Mouse (Mus musculus): ENCODE data around the gene Fbxo44. TPM values are rescaled to one million over a fixed set of nuclear protein-coding genes. Genes with fewer than 3 reads are reported as not detected.

The Fbxo44 gene
- polyA plus RNA-seq, 1 experiment from 2014 or later: 101 TPM

DNA sequence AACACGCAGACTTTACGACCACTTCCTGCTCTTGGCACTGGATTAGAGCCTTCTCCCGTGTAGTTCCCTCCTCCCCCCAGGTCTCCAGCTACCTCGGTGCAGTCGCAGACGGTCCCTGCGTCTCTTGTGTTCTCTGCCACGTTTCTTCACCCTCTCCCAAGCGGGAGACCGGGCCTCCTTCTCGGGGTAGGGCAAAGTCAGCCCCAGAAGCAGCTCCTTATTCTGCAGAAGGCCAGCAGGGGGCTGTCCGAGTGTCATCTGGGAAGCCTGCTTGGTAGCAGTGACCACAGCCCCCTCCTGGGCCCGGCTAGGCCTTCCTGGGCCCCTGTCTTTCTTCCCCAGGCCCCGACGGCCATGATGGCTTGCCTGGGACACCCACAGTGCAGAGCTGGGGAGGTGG, 44.8 kb downstream of the Fbxo44 start:
- ATAC-seq (ENCODE audit: low FRiP score) (no peak), DNase-seq (ENCODE audit: low spot score) (no peak)
- Histone ChIP-seq H3K9me3 (ENCODE audit: control insufficient read depth, low read length) (no peaks in the 10 kb centered on the region), H3K4me2 (replicated peaks) (no peak overlapping the region), H3K4me1 (replicated peaks; ENCODE audit: control insufficient read depth, insufficient read depth, low read length) (no peaks in the 10 kb centered on the region), H3K36me3 (replicated peaks; ENCODE audit: control insufficient read depth, insufficient read depth) (peaks cover 12% of the 10 kb centered on the region), H3K27ac (no peak overlapping the region), H3K9ac (0 out of 2 replicates have a peak overlapping the region, but pooled peaks have one; percentile 0), H3K4me3 (replicated peaks; ENCODE audit: low read length) (no peak overlapping the region), H3K27me3 (ENCODE audit: control insufficient read depth, insufficient read depth, low read length) (no peaks in the 10 kb centered on the region)
- 5% methylated on average over 15 of the region's 15 CpGs for WGBS

DNA sequence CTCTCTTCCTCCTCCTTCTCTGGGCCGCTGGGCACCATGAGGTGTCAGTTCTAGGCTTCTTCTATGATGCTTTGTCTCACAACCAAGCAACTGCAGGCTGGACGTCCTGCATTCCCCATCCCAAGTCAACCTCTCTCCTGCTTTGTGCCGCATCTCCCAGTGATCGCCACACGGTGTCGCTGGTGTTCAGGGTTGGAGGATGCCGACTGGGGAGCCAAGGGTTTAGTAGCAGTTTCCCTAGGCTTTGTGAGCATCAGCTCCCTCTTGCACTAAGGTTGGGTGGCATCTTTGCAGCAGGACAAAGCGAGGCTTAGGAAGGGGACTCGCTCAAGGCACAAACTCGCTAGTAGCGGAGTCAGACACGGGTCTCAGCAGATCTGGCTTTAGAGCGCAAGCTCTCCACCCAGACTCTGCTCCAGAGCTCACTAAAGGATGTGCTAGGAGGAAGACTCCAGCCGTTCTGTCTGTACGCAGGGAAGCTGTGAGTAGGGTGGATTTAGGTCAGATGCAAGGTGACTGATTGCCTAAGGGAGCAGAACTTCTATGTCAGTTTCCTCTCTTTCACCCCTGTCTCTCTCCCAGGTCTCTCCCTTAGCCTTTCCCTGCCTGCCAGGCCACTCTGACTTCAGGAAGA, 45.4 kb downstream of the Fbxo44 start:
- Histone ChIP-seq H3K9ac (0 out of 2 replicates have a peak overlapping the region, but pooled peaks have one; percentile 0), H3K27me3 (ENCODE audit: control insufficient read depth, insufficient read depth, low read length) (no peaks in the 10 kb centered on the region), H3K9me3 (ENCODE audit: control insufficient read depth, low read length) (no peaks in the 10 kb centered on the region), H3K27ac (peak overlapping the region; percentile 58; the same call in 1 of the 2 replicates), H3K4me2 (replicated peaks) (0 out of 2 replicates have a peak overlapping the region, but pooled peaks have one; percentile 17), H3K36me3 (replicated peaks; ENCODE audit: control insufficient read depth, insufficient read depth) (peaks cover 18% of the 10 kb centered on the region), H3K4me1 (replicated peaks; ENCODE audit: control insufficient read depth, insufficient read depth, low read length) (no peaks in the 10 kb centered on the region), H3K4me3 (replicated peaks; ENCODE audit: low read length) (no peak overlapping the region)
- DNase-seq (ENCODE audit: low spot score) (peak; percentile 86), ATAC-seq (ENCODE audit: low FRiP score) (peak; percentile 65; the same call in 1 of the 2 replicates)
- WGBS: 5% methylated on average over 15 of the region's 15 CpGs

DNA sequence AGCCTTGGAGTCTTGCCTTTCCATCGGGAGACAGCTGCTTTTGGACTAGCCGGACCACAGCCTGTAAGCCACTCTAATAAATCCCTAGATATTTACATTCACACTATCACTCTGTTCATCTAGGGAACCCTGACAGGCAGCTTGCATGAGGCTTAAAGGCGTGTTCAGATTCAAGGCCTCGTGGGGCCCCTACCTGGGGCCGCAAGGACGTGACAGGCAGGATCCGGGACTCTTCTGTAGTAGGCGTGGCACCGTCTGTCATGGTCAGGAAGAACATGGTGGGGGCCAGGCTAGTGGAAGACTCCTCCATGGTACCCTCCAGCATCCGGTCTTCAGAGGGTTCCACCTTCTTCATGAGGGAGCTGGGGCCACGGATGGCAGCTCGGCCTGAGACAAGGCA, 47.8 kb downstream of the Fbxo44 start:
- DNase-seq (ENCODE audit: low spot score) (no peak), ATAC-seq (ENCODE audit: low FRiP score) (no peak)
- no peak overlapping the region for H3K9ac ChIP-seq
- WGBS: 82% methylated on average over 12 of the region's 12 CpGs
- no peak overlapping the region for H3K27ac ChIP-seq
- 0 out of 2 replicates have a peak, but pooled peaks cover 7% of the 10 kb centered on the region for H3K4me1 ChIP-seq (replicated peaks; ENCODE audit: control insufficient read depth, insufficient read depth, low read length)
- no peaks in the 10 kb centered on the region for H3K27me3 ChIP-seq (ENCODE audit: control insufficient read depth, insufficient read depth, low read length)
- H3K4me3 ChIP-seq (replicated peaks; ENCODE audit: low read length): no peak overlapping the region
- peaks cover 38% of the 10 kb centered on the region for H3K36me3 ChIP-seq (replicated peaks; ENCODE audit: control insufficient read depth, insufficient read depth)
- H3K4me2 ChIP-seq (replicated peaks): no peak overlapping the region
- no peaks in the 10 kb centered on the region for H3K9me3 ChIP-seq (ENCODE audit: control insufficient read depth, low read length)

DNA sequence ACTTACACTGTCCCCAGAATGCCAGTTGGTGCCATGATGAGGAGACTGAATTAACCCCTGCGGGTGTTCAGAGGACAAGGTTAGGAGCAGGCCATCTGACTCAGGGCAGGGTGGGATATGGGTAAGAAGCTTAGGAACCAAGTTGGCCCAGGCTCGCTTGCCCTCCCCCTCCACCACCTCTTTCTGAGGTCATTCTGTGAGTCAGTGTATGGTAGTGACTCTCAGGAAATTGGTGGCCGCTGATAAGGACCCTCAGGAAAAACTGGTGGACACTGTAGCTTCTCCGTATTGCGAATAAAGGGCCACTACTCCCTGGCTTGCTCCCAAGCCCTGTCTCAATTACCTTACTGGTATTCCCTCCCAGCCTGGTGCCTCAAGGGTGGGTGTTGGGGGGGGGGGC, 51.1 kb downstream of the Fbxo44 start:
- Histone ChIP-seq H3K27me3 (ENCODE audit: control insufficient read depth, insufficient read depth, low read length) (no peaks in the 10 kb centered on the region), H3K27ac (no peak overlapping the region), H3K9ac (no peak overlapping the region), H3K9me3 (ENCODE audit: control insufficient read depth, low read length) (no peaks in the 10 kb centered on the region), H3K4me3 (replicated peaks; ENCODE audit: low read length) (no peak overlapping the region), H3K36me3 (replicated peaks; ENCODE audit: control insufficient read depth, insufficient read depth) (peaks cover 47% of the 10 kb centered on the region), H3K4me2 (replicated peaks) (no peak overlapping the region), H3K4me1 (replicated peaks; ENCODE audit: control insufficient read depth, insufficient read depth, low read length) (0 out of 2 replicates have a peak, but pooled peaks cover 7% of the 10 kb centered on the region)
- 91% methylated on average over 5 of the region's 5 CpGs for WGBS
- no peak for ATAC-seq (ENCODE audit: low FRiP score)
- DNase-seq (ENCODE audit: low spot score): no peak

DNA sequence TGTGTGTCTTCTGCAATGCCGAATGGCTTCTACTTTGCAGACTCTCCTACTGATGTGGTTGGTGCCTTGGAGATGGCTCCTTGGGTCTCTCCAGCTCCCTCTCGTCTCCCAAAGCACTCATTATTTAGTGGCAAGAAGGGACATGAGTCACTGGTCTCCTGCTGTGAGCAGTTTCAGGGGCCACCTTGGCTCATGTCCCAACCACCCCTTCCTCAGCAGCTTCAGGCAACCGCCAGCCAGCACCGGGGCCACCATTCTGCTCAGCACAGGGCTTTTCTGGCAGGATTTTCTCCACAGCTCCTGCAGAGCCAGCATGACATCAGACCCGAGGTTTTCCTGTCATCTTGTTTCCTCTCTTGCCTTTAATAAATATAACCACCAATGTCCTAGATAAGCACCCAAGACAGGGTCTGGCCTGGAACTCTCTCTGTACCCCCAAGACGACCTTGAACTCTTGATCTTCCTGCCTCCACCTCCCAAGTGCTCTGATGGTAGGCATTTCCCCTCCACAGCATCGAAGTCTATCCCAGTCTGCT, 51.6 kb downstream of the Fbxo44 start:
- Histone ChIP-seq H3K27ac (peak overlapping the region; percentile 66), H3K4me2 (replicated peaks) (no peak overlapping the region), H3K36me3 (replicated peaks; ENCODE audit: control insufficient read depth, insufficient read depth) (peaks cover 48% of the 10 kb centered on the region), H3K27me3 (ENCODE audit: control insufficient read depth, insufficient read depth, low read length) (no peaks in the 10 kb centered on the region), H3K4me3 (replicated peaks; ENCODE audit: low read length) (no peak overlapping the region), H3K9me3 (ENCODE audit: control insufficient read depth, low read length) (no peaks in the 10 kb centered on the region), H3K9ac (no peak overlapping the region), H3K4me1 (replicated peaks; ENCODE audit: control insufficient read depth, insufficient read depth, low read length) (0 out of 2 replicates have a peak, but pooled peaks cover 7% of the 10 kb centered on the region)
- no peak for ATAC-seq (ENCODE audit: low FRiP score)
- no peak for DNase-seq (ENCODE audit: low spot score)
- 58% methylated on average over 7 of the region's 7 CpGs for WGBS

DNA sequence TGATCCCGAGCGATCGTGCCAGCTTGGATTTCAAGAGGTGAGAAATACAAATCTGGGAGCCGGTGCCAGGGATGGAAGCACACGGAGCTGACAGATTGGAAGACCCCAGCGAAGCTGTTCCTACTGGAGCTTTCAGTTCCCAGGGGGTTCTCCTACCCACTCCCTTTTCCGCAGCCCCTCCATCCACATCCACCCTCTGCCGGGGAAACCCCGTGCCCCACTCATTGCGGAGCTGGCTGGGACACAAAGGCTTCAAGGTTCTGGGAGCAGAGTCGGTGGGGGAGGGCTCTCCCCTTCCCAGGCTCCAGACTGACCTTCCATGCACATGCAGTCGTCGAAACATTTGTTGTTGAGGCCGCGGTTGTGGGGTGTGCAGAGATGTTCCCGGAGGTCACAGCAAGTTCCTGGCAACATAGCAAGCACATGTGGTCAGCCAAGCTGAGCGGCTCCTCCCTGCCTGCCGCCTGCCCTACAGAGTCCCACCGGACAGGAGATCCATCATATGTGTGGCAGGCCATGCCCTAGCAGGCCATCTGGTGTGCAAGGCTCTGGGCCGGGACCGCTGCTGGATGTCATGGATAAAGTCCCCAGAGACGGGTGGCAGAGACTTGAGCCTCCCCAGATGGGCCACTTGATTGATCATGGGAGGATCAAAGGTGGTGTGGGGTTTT, 52.5 kb downstream of the Fbxo44 start:
- H3K36me3 ChIP-seq (replicated peaks; ENCODE audit: control insufficient read depth, insufficient read depth): peaks cover 41% of the 10 kb centered on the region
- no peaks in the 10 kb centered on the region for H3K9me3 ChIP-seq (ENCODE audit: control insufficient read depth, low read length)
- 0 out of 2 replicates have a peak overlapping the region, but pooled peaks have one; percentile 4 for H3K27ac ChIP-seq
- no peaks in the 10 kb centered on the region for H3K27me3 ChIP-seq (ENCODE audit: control insufficient read depth, insufficient read depth, low read length)
- no peak overlapping the region for H3K4me2 ChIP-seq (replicated peaks)
- WGBS: 35% methylated on average over 22 of the region's 22 CpGs
- DNase-seq (ENCODE audit: low spot score): no peak
- ATAC-seq (ENCODE audit: low FRiP score): peak; percentile 46; the same call in 1 of the 2 replicates
- H3K4me3 ChIP-seq (replicated peaks; ENCODE audit: low read length): no peak overlapping the region
- 0 out of 2 replicates have a peak, but pooled peaks cover 7% of the 10 kb centered on the region for H3K4me1 ChIP-seq (replicated peaks; ENCODE audit: control insufficient read depth, insufficient read depth, low read length)
- no peak overlapping the region for H3K9ac ChIP-seq

DNA sequence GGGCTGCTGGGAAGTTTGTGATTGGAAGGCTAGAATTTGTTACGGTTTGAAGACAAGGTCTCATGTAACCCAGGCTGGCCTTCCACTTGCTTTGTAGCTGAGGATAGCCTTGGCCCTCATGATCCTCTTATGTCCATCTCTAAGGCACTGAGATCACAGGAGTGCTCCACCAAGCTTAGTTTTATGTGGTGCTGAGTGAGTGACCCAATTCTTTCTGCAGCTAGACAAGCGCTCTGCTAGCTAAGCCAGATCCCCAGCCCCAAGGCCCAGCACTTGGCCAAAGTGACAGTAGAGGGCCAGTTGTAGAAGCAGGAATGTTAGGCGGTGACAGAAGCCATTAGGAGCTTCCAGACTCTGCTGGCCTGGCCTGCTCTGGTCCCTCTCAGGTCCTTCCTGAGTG, 56.1 kb downstream of the Fbxo44 start:
- H3K36me3 ChIP-seq (replicated peaks; ENCODE audit: control insufficient read depth, insufficient read depth): peaks cover 47% of the 10 kb centered on the region

More for the DNA sequence above, 56.1 kb downstream of the Fbxo44 start:
- Histone ChIP-seq H3K4me1 (replicated peaks; ENCODE audit: control insufficient read depth, insufficient read depth, low read length) (peaks cover 12% of the 10 kb centered on the region; the same call in 1 of the 2 replicates), H3K4me3 (replicated peaks; ENCODE audit: low read length) (no peak overlapping the region), H3K4me2 (replicated peaks) (no peak overlapping the region), H3K9ac (no peak overlapping the region), H3K27ac (no peak overlapping the region), H3K27me3 (ENCODE audit: control insufficient read depth, insufficient read depth, low read length) (no peaks in the 10 kb centered on the region), H3K9me3 (ENCODE audit: control insufficient read depth, low read length) (no peaks in the 10 kb centered on the region)
- 87% methylated on average over 3 of the region's 3 CpGs for WGBS
- DNase-seq (ENCODE audit: low spot score) (no peak), ATAC-seq (ENCODE audit: low FRiP score) (no peak)

All from hindbrain, embryonic 14.5 days (tissue).